Mouse (Mus musculus) lung, adult 2 months (tissue): ENCODE data around the gene Vps41. TPM values are rescaled to one million over a fixed set of nuclear protein-coding genes. Genes with fewer than 3 reads are reported as not detected.

Source experiments
- DNase-seq: peaks from one replicate; pipeline ENCODE4 v3.0.0; 2022
- H3K4me1 ChIP-seq: fragments of 200-500 bp; 2 replicates; pipeline ENCODE4 v1.6.1; 2011; ENCODE audit warnings: low read length; ENCODE audit not compliant: control insufficient read depth, insufficient read depth
- H3K4me3 ChIP-seq: fragments of 200-500 bp; replicated peaks from 2 replicates; pipeline ENCODE3; 2011; ENCODE audit warnings: low read depth, mild to moderate bottlenecking, control low read depth, low read length; ENCODE audit errors: extremely low read depth
- CTCF ChIP-seq: fragments of 200-500 bp; IDR thresholded peaks from 2 replicates; pipeline ENCODE4 v1.5.1; 2011; ENCODE audit warnings: mild to moderate bottlenecking, low read length, control low read depth; ENCODE audit not compliant: insufficient read depth
- POLR2A ChIP-seq: fragments of 200-500 bp; IDR thresholded peaks from 2 replicates; pipeline ENCODE4 v1.6.1; 2011; ENCODE audit warnings: low read depth, mild to moderate bottlenecking, control low read depth, low read length, borderline replicate concordance; ENCODE audit errors: extremely low read depth
- WGBS: fragments of 180-500 bp; shearing (Covaris S2); methylation state at CpG from one replicate; pipeline ENCODE4 v1.1.7; 2018; 5-methylcytosine and 5-hydroxymethylcytosine counted together
- polyA plus RNA-seq: library from polyadenylated mRNA; depleted of rRNA; stranded (reverse); fragments of >200 nt; gene quantifications from 2 replicates; pipeline ENCODE4 v1.2.3, GENCODE M21; 2012

Gene Vps41
- polyA plus RNA-seq, 1 experiment: 16.1 TPM

DNA sequence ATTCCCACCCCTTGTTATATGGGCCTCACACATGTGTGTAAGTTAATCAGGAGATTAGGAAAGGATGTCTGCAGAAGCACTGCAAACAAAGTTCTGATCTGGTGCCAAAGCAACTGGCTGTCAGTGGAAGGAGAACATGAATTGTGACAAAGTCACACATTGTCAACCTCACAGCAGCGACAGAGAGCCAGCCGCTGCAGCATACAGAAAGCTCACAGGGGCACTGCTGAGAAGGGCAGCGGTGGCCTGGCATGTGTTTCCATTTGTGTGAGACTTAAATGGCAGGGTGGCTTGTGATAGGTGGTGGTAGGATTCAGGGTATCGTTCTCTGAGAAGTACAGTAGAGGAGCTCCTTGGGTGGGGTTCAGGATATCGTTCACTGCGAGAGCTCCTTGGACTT, 73.0 kb downstream of the Vps41 start:
- DNase-seq: no peak
- WGBS: 43% methylated on average over 6 of the region's 6 CpGs
- Histone ChIP-seq H3K4me1 (peaks cover 3% of the 10 kb centered on the region; the same call in 1 of the 2 replicates), H3K4me3 (no peak overlapping the region)
- TF ChIP-seq POLR2A: no peak
- no peak for TF ChIP-seq CTCF

- Histone ChIP-seq H3K4me3 (no peak overlapping the region), H3K4me1 (peaks cover 3% of the 10 kb centered on the region; the same call in 1 of the 2 replicates)
- TF ChIP-seq POLR2A (no peak), CTCF (no peak)
- no peak for DNase-seq
- WGBS: 33% methylated on average over 4 of the region's 4 CpGs
Measured at GRCm38 (mm10) chr13:18791314-18791713, 74.2 kb downstream of the Vps41 start.

DNA sequence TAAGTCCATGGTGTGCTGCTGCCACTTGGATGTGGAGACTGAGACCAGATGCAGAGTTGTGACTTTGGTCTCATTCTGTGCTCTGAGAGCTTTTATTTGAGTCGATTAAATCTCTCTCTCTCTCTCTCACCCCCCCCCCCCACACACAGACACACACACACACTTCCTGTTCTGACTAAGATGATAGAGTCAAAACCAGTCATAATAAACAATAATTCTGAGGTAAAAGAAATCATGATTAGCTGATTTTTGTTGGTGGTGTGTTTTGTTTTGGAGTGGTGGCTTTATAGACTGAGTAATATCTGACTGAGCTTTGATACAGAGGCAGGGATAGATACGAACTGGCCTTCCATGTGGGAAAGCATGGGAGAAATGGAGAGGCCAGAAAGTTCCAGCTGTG, 74.6 kb downstream of the Vps41 start:
- H3K4me3 ChIP-seq: no peak overlapping the region
- DNase-seq: no peak
- no peak for TF ChIP-seq POLR2A
- 60% methylated on average over 2 of the region's 2 CpGs for WGBS
- H3K4me1 ChIP-seq: peaks cover 3% of the 10 kb centered on the region; the same call in 1 of the 2 replicates

DNA sequence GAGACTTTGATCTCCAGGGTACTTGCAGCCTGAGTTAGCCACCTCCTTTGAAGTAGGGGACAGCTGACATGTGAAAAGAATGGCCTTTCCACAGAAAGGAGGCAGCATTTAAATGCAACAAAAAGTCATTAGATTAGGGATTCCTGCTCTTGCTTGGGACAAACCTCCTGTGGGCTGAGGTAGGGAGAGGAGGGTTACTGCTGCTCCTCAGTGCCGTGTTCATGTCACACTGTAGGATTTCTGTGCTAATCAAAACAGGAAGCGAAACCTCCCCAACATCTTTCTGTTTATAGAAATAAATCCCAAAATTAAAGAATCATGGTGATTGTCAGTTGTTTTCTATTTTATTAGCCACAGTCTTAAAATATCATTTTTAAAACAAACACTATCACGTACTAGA, 77.4 kb downstream of the Vps41 start:
- WGBS: 74% methylated on average over 3 of the region's 3 CpGs
- Histone ChIP-seq H3K4me3 (no peak overlapping the region), H3K4me1 (peaks cover 3% of the 10 kb centered on the region; the same call in 1 of the 2 replicates)
- TF ChIP-seq CTCF (no peak), POLR2A (no peak)
- DNase-seq: no peak

DNA sequence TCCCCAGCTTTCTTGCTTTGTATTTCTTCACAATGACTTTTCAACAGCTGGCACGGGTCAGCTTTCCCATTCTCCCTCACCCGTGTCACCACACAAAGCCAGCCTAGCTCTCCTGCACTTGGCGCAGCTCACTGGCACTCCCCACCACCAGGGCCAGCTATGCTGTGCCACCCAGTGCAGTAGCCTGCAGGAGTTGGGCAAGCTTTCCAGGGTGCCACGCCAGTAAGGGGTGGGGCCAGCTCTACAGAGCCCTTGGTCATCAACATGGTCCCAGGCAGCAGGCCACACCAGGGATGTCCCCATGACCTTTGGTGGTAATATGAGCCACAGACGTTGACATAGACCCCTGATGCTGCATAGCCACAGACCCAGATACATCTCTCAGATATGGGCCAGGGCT, 80.5 kb downstream of the Vps41 start:
- no peaks in the 10 kb centered on the region for H3K4me1 ChIP-seq
- 86% methylated on average over 5 of the region's 5 CpGs for WGBS
- no peak overlapping the region for H3K4me3 ChIP-seq
- DNase-seq: no peak
- TF ChIP-seq POLR2A (no peak), CTCF (no peak)

DNA sequence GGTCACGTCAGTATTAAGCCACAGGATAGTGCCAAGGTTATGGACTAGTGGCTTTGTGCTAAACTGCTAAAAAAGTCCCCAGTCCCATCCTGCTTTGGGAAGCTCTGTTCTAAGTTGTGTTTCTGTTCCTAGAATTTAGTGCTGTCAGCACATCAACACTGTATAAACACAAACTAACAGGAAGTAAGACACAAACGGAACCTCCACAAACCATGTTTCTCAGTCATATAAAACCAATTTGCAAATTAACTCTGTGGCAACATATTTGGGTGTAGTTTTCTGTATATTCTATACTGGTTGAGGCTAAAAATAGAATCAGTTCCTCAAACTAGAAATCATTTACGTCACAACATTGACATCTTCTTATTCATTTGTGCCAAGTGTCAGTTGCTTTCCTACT, 83.3 kb downstream of the Vps41 start:
- WGBS: 56% methylated on average over 3 of the region's 3 CpGs
- no peak for TF ChIP-seq CTCF
- TF ChIP-seq POLR2A: no peak
- no peak for DNase-seq
- Histone ChIP-seq H3K4me3 (no peak overlapping the region), H3K4me1 (no peaks in the 10 kb centered on the region)

DNA sequence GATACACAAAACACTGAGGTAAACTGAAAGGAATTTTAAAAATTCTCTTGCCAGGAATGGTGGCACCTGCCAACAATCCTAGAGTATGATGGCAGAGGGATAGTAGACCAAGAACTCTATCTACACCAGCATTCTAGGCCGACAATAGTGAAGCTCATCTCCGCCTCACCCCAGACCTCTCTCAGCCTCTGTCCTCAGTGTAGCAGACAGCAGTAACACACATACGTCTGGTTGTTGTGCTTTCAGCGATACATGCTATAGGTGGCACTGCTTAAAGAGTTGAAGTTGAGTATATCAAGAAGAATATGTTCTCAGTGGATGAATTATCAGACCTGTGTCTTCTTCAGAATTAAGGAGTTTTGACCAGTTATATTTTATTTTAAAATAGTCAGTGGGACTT, 92.4 kb downstream of the Vps41 start:
- WGBS: 81% methylated on average over 4 of the region's 4 CpGs
- TF ChIP-seq CTCF (no peak), POLR2A (no peak)
- DNase-seq: no peak

DNA sequence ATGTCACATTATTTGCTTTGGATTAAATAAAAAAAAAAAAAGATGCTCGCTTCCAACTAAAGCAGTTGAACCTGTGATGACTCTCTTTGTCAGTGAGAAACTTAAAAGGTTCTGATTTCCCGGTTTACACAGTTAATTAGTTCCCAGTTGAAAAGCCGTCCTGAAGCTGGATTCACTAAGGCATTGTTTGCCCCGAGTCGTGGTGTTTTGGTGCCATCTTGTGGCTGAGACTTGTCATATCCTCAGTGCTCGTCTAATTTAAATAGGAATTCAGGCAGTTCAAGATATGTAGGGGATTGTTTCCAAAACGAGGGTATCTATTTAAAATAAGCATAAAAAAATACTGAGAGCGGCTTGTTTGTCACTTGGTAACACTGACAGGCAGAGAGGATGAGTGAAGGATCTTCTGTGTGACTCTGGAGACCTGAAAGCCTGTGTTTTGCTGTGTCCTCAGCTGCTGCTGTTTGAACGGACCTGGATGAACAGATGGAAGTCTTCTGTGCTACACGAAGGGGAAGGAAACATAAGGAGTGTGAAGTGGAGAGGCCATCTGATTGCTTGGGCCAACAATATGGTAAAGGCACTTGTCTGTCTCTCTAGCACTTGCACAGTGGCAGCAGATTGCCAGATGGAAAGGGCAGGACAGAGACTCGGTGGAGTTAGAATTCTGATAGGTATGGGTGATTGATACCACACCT, 93.0 kb downstream of the Vps41 start:
- peak; percentile 39 for DNase-seq
- Histone ChIP-seq H3K4me3 (no peak overlapping the region), H3K4me1 (no peaks in the 10 kb centered on the region)
- no peak for TF ChIP-seq POLR2A
- peak; percentile 80 for TF ChIP-seq CTCF
- 19% methylated on average over 11 of the region's 11 CpGs for WGBS

More for the DNA sequence above, 92.4 kb downstream of the Vps41 start:
- Histone ChIP-seq H3K4me3 (no peak overlapping the region), H3K4me1 (no peaks in the 10 kb centered on the region)

DNA sequence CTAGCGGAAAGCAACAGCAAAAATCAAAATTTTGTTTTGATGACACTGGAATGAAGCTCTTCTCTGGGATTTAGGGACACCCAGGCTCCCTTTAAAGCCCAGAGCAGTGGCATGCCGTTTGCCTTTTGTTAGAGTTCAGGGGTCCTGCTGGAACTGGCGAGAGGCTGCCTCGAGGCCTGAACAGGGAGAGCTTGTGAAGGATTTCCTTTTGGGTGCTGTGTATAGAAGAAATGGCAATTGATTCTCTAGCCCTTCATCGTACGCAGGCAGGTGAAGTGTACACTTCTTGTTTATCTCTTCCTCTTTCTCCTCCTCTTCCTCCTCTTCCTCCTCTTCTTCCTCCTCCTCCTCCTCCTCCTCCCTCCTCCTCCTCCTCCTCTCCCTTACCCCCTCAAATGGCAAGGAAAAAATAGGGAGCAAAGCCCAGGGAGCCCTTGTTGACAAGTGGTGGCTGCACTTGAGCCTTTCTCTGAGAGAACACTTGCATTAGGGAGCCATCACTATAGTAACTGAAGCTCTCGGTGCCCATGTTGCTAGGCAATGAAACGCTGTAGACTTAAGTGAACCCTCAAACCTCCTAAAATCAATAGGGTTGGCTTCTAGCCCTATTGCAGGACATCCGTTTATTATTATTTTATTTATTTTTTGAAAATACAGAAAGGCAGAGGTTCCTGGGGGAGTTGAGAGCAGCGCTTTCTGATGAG, 107.5 kb downstream of the Vps41 start:
- H3K4me3 ChIP-seq: no peak overlapping the region
- TF ChIP-seq POLR2A: no peak
- no peak for TF ChIP-seq CTCF
- no peak for DNase-seq
- no peaks in the 10 kb centered on the region for H3K4me1 ChIP-seq
- WGBS: 73% methylated on average over 10 of the region's 10 CpGs

- WGBS: 89% methylated on average over 10 of the region's 10 CpGs
- DNase-seq: no peak
- Histone ChIP-seq H3K4me1 (no peaks in the 10 kb centered on the region), H3K4me3 (no peak overlapping the region)
- TF ChIP-seq CTCF: no peak
- no peak for TF ChIP-seq POLR2A
Measured at GRCm38 (mm10) chr13:18827029-18827428, 109.9 kb downstream of the Vps41 start.

DNA sequence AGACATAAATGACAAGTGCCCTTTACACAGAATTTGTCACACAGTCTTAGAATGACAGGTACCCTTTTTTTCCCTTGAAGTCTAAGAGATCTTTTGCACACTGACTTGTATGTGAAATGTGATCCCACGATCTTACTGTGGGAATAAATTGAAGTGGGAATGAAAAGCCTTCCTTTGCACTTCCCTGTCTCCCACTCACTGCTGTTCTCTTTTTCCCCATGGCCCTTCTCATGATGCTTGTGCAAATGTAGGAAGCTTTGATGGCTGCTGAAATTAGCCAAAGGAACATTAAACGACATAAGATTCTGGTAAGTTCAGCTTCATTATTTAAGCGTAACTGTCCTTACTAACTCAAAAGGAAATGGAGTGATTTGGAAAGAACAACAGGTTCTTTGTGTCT, 113.4 kb downstream of the Vps41 start:
- WGBS: 86% methylated on average over 3 of the region's 3 CpGs

More for the DNA sequence above, 113.4 kb downstream of the Vps41 start:
- DNase-seq: no peak
- TF ChIP-seq CTCF (no peak), POLR2A (no peak)
- Histone ChIP-seq H3K4me3 (no peak overlapping the region), H3K4me1 (no peaks in the 10 kb centered on the region)
